Mouse (Mus musculus): ENCODE results near the gene Per3.

- TF ChIP-seq TCF3 (IDR thresholded peaks at IDR 0.05; ENCODE audit: insufficient read length, low read depth) (no peak), MYOG (IDR thresholded peaks at IDR 0.05; ENCODE audit: control insufficient read depth in 1 of 3, insufficient read depth in 1 of 3, insufficient read length in 2 of 3, low read depth in 2 of 3) (no peak), POLR2A (IDR thresholded peaks at IDR 0.05; ENCODE audit: insufficient read length, low read depth) (no peak), CEBPB (IDR thresholded peaks at IDR 0.05; ENCODE audit: insufficient read depth, poor library complexity, severe bottlenecking) (no peak)
These were observed 17.5 kb downstream of the Per3 start for GRCm38 (mm10) chr4:151027001-151027400.

Data from myocyte (in vitro differentiated cells).